Mouse (Mus musculus) liver, embryonic 15.5 days (tissue): ENCODE results near the gene Ly6g5b. TPM values are rescaled to one million over a fixed set of nuclear protein-coding genes. Genes with fewer than 3 reads are reported as not detected.
A peak's percentile ranks its signal among the peaks of the same experiment; 100 is the strongest.

Source experiments
- ATAC-seq: fragments of 200-750 bp; cut with Nextera tagmentation; 2 replicates; pipeline ENCODE4 v1.8.0; 2017; ENCODE audit warnings: moderate number of reproducible peaks, mild to moderate bottlenecking, moderate library complexity; ENCODE audit not compliant: insufficient read depth
- H3K27ac ChIP-seq: fragments of 300-500 bp; sonication (generic); replicated peaks from 2 replicates; pipeline ENCODE4 v1.5.1; 2015; ENCODE audit warnings: mild to moderate bottlenecking, inconsistent platforms
- H3K27me3 ChIP-seq: fragments of 300-500 bp; sonication (generic); 2 replicates; pipeline ENCODE4 v1.6.1; 2015; ENCODE audit warnings: mild to moderate bottlenecking, inconsistent platforms
- H3K36me3 ChIP-seq: fragments of 300-500 bp; sonication (generic); replicated peaks from 2 replicates; pipeline ENCODE4 v1.6.1; 2015; ENCODE audit warnings: moderate library complexity, mild to moderate bottlenecking, inconsistent platforms
- H3K4me1 ChIP-seq: fragments of 300-500 bp; sonication (generic); replicated peaks from 2 replicates; pipeline ENCODE4 v1.6.1; 2015; ENCODE audit warnings: inconsistent platforms
- H3K4me2 ChIP-seq: fragments of 300-500 bp; sonication (generic); 2 replicates; pipeline ENCODE4 v1.6.1; 2015; ENCODE audit warnings: moderate library complexity, mild to moderate bottlenecking, inconsistent platforms
- H3K4me3 ChIP-seq: fragments of 300-500 bp; sonication (generic); replicated peaks from 2 replicates; pipeline ENCODE4 v1.5.1; 2015; ENCODE audit warnings: mild to moderate bottlenecking, inconsistent platforms
- H3K9ac ChIP-seq: fragments of 300-500 bp; sonication (generic); 2 replicates; pipeline ENCODE4 v1.6.1; 2015; ENCODE audit warnings: moderate library complexity, mild to moderate bottlenecking, inconsistent platforms
- H3K9me3 ChIP-seq: fragments of 300-500 bp; sonication (generic); replicated peaks from 2 replicates; pipeline ENCODE4 v1.6.1; 2016; ENCODE audit warnings: inconsistent platforms
- WGBS: fragments of 180-500 bp; shearing (Covaris S2); methylation state at CpG from one replicate; pipeline ENCODE4 v1.1.7; 2015; ENCODE audit warnings: mixed read lengths; ENCODE audit not compliant: insufficient replicate concordance; 5-methylcytosine and 5-hydroxymethylcytosine counted together
- polyA plus RNA-seq: library from polyadenylated mRNA; unstranded; fragments of >200 nt; fragmentation: Nextera tagmentation; extraction: Ambion mirVana; gene quantifications from 2 replicates; pipeline ENCODE4 v1.2.1, GENCODE M21; 2015

The Ly6g5b gene
- polyA plus RNA-seq, 1 experiment from 2014 or later: 0.24 TPM

DNA sequence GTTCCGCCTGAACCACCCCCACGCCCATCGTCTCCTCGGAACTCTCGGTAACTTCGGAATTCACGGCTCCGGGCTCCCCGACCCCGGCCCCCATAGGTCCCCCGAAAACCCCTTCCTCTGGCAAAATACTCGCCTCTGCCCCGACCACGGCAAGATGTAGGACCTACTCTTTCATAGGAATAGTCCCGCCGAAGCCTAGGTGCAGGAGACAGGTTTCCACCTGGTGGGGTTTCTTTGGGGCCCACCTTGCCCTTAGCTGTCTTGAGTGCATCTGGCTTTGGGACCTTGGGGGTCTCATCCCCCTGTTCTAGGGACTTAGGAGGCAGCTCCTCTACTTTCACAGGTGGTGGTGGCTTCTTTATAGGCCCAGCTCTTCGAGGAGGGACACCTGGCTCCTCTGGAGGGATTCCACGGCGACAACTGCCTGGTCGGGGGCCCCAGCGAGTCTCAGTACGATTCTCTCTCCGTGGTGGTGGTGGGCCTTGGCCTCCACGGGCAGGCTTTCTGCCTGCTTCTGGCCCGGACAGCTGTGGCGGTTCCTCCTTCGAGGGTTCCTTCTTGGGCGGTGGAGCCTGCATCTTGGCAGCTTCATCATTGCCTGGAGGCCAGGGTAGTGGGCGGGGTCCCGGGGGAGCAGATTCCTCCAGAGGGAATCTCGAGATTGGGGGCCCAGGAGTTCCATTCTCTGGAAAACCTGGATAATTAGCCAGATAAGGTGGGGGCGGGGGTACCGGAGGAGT lies 41.4 kb upstream of the Ly6g5b start:
- WGBS: 86% methylated on average over 33 of the region's 33 CpGs
- Histone ChIP-seq H3K4me2 (no peak overlapping the region), H3K9me3 (no peaks in the 10 kb centered on the region), H3K4me1 (peaks cover 3% of the 10 kb centered on the region), H3K36me3 (peaks cover 100% of the 10 kb centered on the region), H3K27me3 (no peaks in the 10 kb centered on the region), H3K4me3 (no peak overlapping the region), H3K27ac (no peak overlapping the region), H3K9ac (no peak overlapping the region)
- no peak for ATAC-seq

DNA sequence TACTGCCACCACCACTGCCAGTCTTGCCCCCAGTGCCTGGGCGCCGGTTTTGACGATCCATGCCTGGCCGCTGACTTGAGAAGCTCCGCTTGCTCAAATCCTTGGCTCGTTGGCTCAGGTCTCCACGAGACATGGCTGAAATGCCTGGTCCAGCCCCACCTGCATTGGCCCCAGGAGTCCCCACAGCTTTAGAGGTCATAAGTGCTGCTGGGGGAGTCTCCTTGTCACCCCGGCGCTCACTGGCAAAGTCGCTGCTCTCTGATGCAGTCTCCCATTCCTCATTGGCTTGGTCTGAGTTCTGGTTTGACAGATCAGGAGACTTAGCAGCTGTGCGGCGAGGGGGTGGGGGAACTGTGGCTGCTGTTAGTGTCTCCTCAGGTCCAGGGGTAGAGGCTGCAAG lies 40.2 kb upstream of the Ly6g5b start:
- no peak overlapping the region for H3K4me3 ChIP-seq
- H3K36me3 ChIP-seq: peaks cover 99% of the 10 kb centered on the region
- ATAC-seq: no peak
- H3K4me1 ChIP-seq: no peaks in the 10 kb centered on the region
- 90% methylated on average over 12 of the region's 12 CpGs for WGBS
- H3K27ac ChIP-seq: no peak overlapping the region
- no peak overlapping the region for H3K9ac ChIP-seq
- H3K27me3 ChIP-seq: no peaks in the 10 kb centered on the region
- H3K4me2 ChIP-seq: no peak overlapping the region
- no peaks in the 10 kb centered on the region for H3K9me3 ChIP-seq

DNA sequence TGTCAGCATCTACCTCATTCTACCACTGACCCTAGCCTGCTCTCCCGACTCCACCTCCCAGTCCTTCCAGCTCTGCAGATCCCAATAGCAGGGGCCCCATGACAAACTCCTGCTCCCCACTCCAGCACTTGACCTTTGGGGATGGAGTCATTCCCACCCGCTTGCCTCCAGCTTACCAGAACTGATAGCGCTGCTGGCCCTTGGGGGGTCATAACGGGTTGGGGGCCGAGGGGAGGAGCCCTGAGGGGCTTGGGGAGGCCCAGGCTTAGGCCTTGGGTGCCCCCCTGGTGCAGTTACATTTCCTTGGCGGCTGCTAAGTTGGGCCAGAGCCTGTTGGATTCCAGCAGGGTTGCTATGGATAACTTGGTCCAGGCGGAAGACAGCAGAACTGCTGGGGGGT lies 39.4 kb upstream of the Ly6g5b start:
- no peak overlapping the region for H3K4me2 ChIP-seq
- H3K27me3 ChIP-seq: no peaks in the 10 kb centered on the region
- no peak overlapping the region for H3K9ac ChIP-seq
- H3K4me1 ChIP-seq: no peaks in the 10 kb centered on the region
- WGBS: 84% methylated on average over 7 of the region's 7 CpGs
- ATAC-seq: no peak
- no peak overlapping the region for H3K4me3 ChIP-seq
- no peak overlapping the region for H3K27ac ChIP-seq
- H3K9me3 ChIP-seq: no peaks in the 10 kb centered on the region
- peaks cover 99% of the 10 kb centered on the region for H3K36me3 ChIP-seq

DNA sequence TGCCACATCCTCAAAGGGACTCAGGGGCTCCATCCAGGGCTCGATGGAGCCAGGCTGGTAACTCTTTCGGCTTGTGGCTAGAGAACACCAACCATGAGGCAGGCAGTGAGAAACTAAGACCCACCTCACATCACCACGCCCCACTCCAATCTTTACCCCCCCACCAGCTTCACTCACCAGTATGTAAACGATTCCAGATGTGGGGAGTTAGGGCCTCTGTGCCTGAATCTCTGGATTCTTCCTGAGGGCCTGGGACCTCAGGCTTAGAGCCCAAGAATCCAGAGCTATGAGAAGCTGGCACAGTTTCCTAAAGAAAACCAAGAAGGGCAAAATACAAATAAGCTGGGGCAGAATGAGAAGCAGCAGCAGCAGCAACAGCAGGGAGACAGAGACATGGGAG lies 38.7 kb upstream of the Ly6g5b start:
- H3K27me3 ChIP-seq: no peaks in the 10 kb centered on the region
- peaks cover 99% of the 10 kb centered on the region for H3K36me3 ChIP-seq
- 75% methylated on average over 4 of the region's 4 CpGs for WGBS
- no peaks in the 10 kb centered on the region for H3K9me3 ChIP-seq
- H3K4me1 ChIP-seq: no peaks in the 10 kb centered on the region
- H3K4me2 ChIP-seq: no peak overlapping the region
- no peak overlapping the region for H3K27ac ChIP-seq
- no peak overlapping the region for H3K9ac ChIP-seq
- ATAC-seq: no peak
- no peak overlapping the region for H3K4me3 ChIP-seq

DNA sequence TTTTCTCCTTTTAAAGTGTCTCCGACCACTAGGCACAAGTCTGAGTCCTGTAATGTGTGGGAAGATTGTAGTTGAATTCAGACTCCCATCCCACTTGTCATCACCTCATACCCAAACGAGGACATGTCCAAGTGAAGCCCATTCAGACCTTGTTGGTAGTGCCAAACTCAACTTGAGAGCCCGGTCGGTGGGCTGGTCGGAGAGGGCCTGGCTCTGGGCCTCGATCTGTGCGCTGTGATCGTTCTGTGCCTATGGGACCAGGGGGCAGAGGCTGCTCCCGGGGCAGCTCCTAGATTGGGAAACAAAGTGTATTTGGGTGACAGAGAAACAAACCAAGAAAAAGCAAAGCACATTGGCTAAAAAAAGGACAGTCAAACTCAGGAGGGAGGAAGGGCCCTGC lies 37.8 kb upstream of the Ly6g5b start:
- H3K9me3 ChIP-seq: no peaks in the 10 kb centered on the region
- H3K27ac ChIP-seq: no peak overlapping the region
- ATAC-seq: no peak
- peaks cover 99% of the 10 kb centered on the region for H3K36me3 ChIP-seq
- H3K4me1 ChIP-seq: no peaks in the 10 kb centered on the region
- H3K4me2 ChIP-seq: no peak overlapping the region
- no peaks in the 10 kb centered on the region for H3K27me3 ChIP-seq
- WGBS: 87% methylated on average over 9 of the region's 9 CpGs
- no peak overlapping the region for H3K4me3 ChIP-seq
- H3K9ac ChIP-seq: no peak overlapping the region

DNA sequence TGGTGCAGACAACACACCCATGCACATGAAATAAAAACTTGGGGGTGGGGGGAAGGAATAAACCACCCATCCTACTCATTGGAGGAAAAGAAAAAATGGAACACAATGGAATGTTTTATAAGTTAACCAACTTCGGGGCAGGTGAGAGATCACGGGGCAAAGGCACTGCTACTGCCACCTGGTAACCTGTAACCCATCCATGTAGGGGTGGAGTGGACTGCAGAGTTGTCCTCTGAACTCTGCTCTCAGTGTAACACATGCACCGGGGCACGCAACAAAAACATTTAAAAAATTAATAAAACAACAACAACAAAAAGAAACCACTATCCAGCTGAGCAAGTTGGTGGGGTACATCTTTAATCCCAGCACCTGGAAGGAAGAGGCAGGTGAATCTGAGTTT lies 36.9 kb upstream of the Ly6g5b start:
- peaks cover 99% of the 10 kb centered on the region for H3K36me3 ChIP-seq
- 86% methylated on average over 4 of the region's 4 CpGs for WGBS
- H3K4me2 ChIP-seq: no peak overlapping the region
- H3K27me3 ChIP-seq: no peaks in the 10 kb centered on the region
- no peaks in the 10 kb centered on the region for H3K9me3 ChIP-seq
- H3K4me3 ChIP-seq: no peak overlapping the region
- no peak overlapping the region for H3K27ac ChIP-seq
- H3K4me1 ChIP-seq: no peaks in the 10 kb centered on the region
- ATAC-seq: no peak
- H3K9ac ChIP-seq: no peak overlapping the region

DNA sequence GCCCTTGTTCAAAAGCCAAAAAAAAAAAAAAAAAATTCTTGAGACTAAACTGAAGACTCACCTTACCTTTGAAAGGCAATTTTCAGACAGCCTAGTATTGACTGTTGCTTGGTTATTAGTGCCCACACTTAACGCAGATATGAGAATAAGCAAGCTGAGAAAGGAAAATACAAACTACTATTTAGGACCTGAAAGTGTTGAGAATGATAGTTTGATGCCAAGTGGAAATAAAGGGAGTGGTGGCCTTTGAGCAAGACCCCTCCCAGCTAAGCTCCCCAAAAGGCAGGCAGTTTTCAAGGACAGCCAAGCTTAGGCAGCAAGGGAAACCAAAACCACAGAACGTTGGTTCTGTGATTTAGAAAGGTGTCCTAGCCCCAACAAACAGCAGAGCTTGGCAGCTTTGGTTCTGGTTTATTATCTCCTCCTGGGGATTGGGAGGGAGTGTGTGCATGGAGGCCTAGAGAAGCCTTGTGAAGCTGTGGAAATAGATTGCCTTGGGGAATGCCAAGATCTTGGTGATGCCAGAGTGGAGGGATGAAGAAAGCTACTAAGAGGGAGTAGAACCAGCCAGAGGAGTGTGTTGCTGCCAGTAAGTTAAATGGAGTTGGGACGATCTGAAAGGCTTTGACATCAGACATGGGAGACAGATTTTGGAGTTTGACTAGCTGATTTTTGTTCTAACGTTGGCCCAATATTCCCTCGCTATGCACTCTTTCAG lies 32.9 kb upstream of the Ly6g5b start:
- Histone ChIP-seq H3K4me1 (no peaks in the 10 kb centered on the region), H3K27ac (peak overlapping the region; percentile 10; the same call in 1 of the 2 replicates), H3K4me2 (no peak overlapping the region), H3K27me3 (no peaks in the 10 kb centered on the region), H3K4me3 (no peak overlapping the region), H3K9me3 (no peaks in the 10 kb centered on the region), H3K9ac (no peak overlapping the region), H3K36me3 (peaks cover 99% of the 10 kb centered on the region)
- 70% methylated on average over 5 of the region's 5 CpGs for WGBS
- no peak for ATAC-seq

DNA sequence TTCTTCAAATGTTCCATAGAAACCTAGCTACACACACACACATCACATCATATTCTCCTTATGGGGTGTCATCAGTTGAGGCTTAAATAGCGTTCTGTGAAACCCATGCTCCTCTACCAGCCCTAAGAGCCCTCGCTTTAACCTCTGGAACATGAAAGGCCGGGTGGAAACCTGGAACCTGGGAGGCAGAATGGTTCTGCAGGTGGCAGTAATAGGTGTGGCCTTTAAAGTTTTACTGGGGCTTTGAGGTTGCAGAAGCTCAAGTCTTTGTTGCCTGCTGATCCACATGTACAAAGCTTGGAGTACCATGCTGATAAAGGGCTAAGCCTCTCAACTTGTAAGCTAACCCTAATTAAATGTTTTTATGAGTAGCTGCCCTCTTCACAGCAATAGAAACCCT lies 32.1 kb upstream of the Ly6g5b start:
- Histone ChIP-seq H3K4me3 (no peak overlapping the region), H3K4me2 (no peak overlapping the region), H3K4me1 (no peaks in the 10 kb centered on the region), H3K9ac (no peak overlapping the region), H3K9me3 (no peaks in the 10 kb centered on the region), H3K27me3 (no peaks in the 10 kb centered on the region), H3K27ac (no peak overlapping the region), H3K36me3 (peaks cover 99% of the 10 kb centered on the region)
- no peak for ATAC-seq
- WGBS: 66% methylated on average over 3 of the region's 3 CpGs

DNA sequence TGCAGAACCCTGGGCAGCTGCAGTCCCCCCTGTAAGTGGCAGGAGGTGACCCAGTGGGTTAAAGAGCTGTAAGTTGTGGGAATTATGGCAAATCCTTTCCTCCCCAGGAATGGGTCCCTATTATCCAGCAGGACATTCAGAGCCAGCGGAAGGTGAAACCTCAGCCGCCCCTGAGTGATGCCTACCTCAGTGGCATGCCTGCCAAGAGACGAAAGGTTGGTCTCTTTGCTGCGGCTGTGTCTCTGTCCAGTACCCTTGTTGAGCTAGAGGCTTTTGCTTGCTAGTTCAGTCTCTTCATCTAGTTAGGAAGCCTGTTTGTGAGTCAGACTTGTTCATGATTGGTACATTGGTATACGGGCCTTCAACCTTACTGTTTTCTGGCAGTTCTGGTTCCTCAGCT lies 30.9 kb upstream of the Ly6g5b start:
- no peak overlapping the region for H3K4me3 ChIP-seq
- H3K4me1 ChIP-seq: no peaks in the 10 kb centered on the region
- no peaks in the 10 kb centered on the region for H3K9me3 ChIP-seq
- ATAC-seq: no peak
- no peaks in the 10 kb centered on the region for H3K27me3 ChIP-seq
- WGBS: 86% methylated on average over 5 of the region's 5 CpGs
- no peak overlapping the region for H3K9ac ChIP-seq
- H3K4me2 ChIP-seq: no peak overlapping the region
- no peak overlapping the region for H3K27ac ChIP-seq
- H3K36me3 ChIP-seq: peaks cover 99% of the 10 kb centered on the region

DNA sequence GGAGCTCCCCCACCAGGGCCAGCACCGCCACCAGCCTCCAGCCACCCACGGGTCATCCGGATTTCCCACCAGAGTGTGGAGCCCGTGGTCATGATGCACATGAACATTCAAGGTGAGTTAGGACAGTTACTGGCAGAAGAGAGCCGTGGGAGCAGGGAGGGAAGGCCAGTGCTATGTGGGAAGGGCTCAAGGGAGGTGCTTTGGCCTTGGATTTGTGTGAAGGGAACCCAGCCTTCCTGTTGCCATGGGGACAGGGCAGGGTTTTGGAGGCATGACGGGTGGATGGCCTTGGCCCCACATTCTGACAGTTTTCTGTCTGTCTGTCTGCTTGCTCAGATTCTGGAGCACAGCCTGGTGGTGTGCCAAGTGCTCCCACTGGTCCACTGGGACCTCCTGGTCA lies 26.7 kb upstream of the Ly6g5b start:
- no peaks in the 10 kb centered on the region for H3K27me3 ChIP-seq
- H3K4me3 ChIP-seq: no peak overlapping the region
- H3K36me3 ChIP-seq: peaks cover 90% of the 10 kb centered on the region
- H3K4me1 ChIP-seq: peaks cover 7% of the 10 kb centered on the region
- no peaks in the 10 kb centered on the region for H3K9me3 ChIP-seq
- H3K9ac ChIP-seq: no peak overlapping the region
- 82% methylated on average over 6 of the region's 6 CpGs for WGBS
- H3K4me2 ChIP-seq: no peak overlapping the region
- H3K27ac ChIP-seq: no peak overlapping the region
- no peak for ATAC-seq

DNA sequence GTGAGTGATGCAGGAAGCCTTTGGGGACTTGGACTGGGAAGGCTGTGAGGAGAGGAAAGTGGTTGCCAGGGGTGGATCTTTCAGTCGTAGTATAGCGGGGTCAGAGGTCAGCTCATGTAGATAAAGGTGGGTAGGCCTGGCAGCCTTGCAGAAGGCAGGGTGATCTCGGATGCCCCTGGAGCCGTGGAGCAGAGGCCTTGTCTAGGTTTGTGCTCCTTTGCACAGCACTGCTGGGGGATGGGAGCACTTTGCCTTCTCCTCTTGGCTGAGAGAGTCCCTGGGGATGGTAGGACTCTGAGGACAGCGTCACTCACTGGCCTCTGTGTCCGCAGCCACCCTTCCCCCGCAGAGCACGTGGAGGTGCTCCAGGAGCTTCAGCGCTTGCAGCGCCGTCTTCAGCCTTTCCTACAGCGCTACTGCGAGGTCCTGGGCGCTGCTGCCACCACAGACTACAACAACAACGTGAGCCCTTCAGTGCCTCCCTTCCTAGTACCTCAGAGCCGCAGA lies 25.3 kb upstream of the Ly6g5b start:
- ATAC-seq: no peak
- Histone ChIP-seq H3K27ac (no peak overlapping the region), H3K36me3 (peaks cover 76% of the 10 kb centered on the region), H3K4me3 (no peak overlapping the region), H3K4me2 (no peak overlapping the region), H3K4me1 (peaks cover 19% of the 10 kb centered on the region), H3K27me3 (no peaks in the 10 kb centered on the region), H3K9ac (no peak overlapping the region), H3K9me3 (no peaks in the 10 kb centered on the region)
- 83% methylated on average over 16 of the region's 16 CpGs for WGBS
